Mouse (Mus musculus): ENCODE results near the gene Cc2d1b. TPM values are rescaled to one million over a fixed set of nuclear protein-coding genes. Genes with fewer than 3 reads are reported as not detected.
A peak's percentile ranks its signal among the peaks of the same experiment; 100 is the strongest.

Gene Cc2d1b
- 30.1 and 34.1 TPM in 2 replicates for polyA plus RNA-seq (2015; fragmentation: Nextera tagmentation; extraction: Ambion mirVana)

DNA sequence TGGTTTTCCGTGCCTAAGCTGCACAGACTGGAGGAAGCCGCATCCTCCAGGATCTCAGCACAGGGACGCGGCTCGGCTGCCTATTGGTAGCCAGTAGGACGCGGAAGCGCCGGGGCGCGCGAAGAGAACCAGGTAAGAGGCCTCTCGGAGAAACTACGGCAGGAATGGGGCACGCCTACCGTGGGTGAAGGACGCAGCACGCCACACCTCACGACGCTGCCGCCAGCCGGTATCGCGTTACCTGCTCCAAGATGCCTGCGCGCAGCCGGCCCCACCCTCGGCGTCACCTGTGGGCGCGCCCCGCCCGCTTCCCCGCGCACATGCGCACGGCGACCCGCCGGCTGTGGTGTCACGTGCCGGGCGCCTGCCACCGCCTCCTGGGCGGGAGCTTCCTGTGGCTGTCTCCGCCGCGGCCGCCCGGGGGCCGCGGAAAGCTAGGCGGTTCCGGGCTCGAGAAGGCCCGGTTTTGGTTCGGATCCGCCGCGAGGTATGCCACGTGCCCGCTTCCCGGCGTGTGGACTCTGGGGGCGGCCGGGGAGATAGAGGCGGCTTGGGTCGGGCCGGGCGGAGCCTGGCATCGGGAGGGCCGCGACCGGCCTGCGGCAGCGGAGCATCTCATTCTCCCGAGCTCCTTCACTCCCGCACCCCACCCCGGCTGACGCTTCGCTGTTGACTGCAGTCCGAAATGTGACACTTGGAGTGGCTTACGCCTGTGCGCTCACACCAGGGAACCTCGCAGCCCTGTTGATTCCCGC, at the start of gene Cc2d1b:
TSS of gene Cc2d1b (plus strand) at position 354 of the 755 bp plus-strand sequence.
- H3K27ac ChIP-seq (ENCODE audit: low read length), result peak within 1 kb of the TSS; percentile 92
- H3K4me3 ChIP-seq (replicated peaks; ENCODE audit: low read length), result peak within 1 kb of the TSS; percentile 87
- H3K4me1 ChIP-seq (ENCODE audit: control insufficient read depth, insufficient read depth, low read length), result peaks cover 13% of the 10 kb centered on the region
- peak; percentile 94 for ATAC-seq (ENCODE audit: insufficient read depth, low FRiP score)
- no peaks in the 10 kb centered on the region for H3K27me3 ChIP-seq (ENCODE audit: control insufficient read depth, insufficient read depth, low read length)
- H3K9ac ChIP-seq (ENCODE audit: low read length), result peak within 1 kb of the TSS; percentile 95
- WGBS, result under 1% methylated on average over 86 of the region's 86 CpGs
- no peaks in the 10 kb centered on the region for H3K9me3 ChIP-seq (replicated peaks; ENCODE audit: control insufficient read depth, low read length)
- 0 out of 2 replicates have a peak, but pooled peaks cover under 1% of the 10 kb centered on the region for H3K36me3 ChIP-seq (ENCODE audit: control insufficient read depth, insufficient read depth, low read length)
- H3K4me2 ChIP-seq (ENCODE audit: low read depth, low read length), result peak within 1 kb of the TSS; percentile 90

GRCm38 (mm10) chr4:108572644-108573043, 47.1 kb upstream of the Cc2d1b start:
- Histone ChIP-seq H3K36me3 (ENCODE audit: control insufficient read depth, insufficient read depth, low read length) (peaks cover 20% of the 10 kb centered on the region), H3K4me1 (ENCODE audit: control insufficient read depth, insufficient read depth, low read length) (peaks cover 2% of the 10 kb centered on the region; the same call in 1 of the 2 replicates), H3K4me2 (ENCODE audit: low read depth, low read length) (no peak overlapping the region), H3K9me3 (replicated peaks; ENCODE audit: control insufficient read depth, low read length) (no peaks in the 10 kb centered on the region), H3K27ac (ENCODE audit: low read length) (no peak overlapping the region), H3K4me3 (replicated peaks; ENCODE audit: low read length) (no peak overlapping the region), H3K27me3 (ENCODE audit: control insufficient read depth, insufficient read depth, low read length) (no peaks in the 10 kb centered on the region), H3K9ac (ENCODE audit: low read length) (no peak overlapping the region)
- 96% methylated on average over 3 of the region's 3 CpGs for WGBS
- no peak for ATAC-seq (ENCODE audit: insufficient read depth, low FRiP score)

GRCm38 (mm10) chr4:108578840-108579742, 40.6 kb upstream of the Cc2d1b start, which contains the start of the genes Prpf38a and Orc1:
Gene Prpf38a (minus strand): TSS chr4:108579336.
Gene Orc1 (plus strand): TSS chr4:108579423.
- ATAC-seq (ENCODE audit: insufficient read depth, low FRiP score), result peak; percentile 99
- Histone ChIP-seq H3K4me2 (ENCODE audit: low read depth, low read length) (peak within 1 kb of the TSS; percentile 64), H3K9me3 (replicated peaks; ENCODE audit: control insufficient read depth, low read length) (no peaks in the 10 kb centered on the region), H3K27me3 (ENCODE audit: control insufficient read depth, insufficient read depth, low read length) (no peaks in the 10 kb centered on the region), H3K36me3 (ENCODE audit: control insufficient read depth, insufficient read depth, low read length) (peaks cover 10% of the 10 kb centered on the region; the same call in 1 of the 2 replicates), H3K4me3 (replicated peaks; ENCODE audit: low read length) (peak within 1 kb of the TSS; percentile 60), H3K4me1 (ENCODE audit: control insufficient read depth, insufficient read depth, low read length) (peaks cover 11% of the 10 kb centered on the region), H3K27ac (ENCODE audit: low read length) (peak within 1 kb of the TSS; percentile 29), H3K9ac (ENCODE audit: low read length) (peak within 1 kb of the TSS; percentile 70)
- under 1% methylated on average over 64 of the region's 64 CpGs for WGBS

DNA sequence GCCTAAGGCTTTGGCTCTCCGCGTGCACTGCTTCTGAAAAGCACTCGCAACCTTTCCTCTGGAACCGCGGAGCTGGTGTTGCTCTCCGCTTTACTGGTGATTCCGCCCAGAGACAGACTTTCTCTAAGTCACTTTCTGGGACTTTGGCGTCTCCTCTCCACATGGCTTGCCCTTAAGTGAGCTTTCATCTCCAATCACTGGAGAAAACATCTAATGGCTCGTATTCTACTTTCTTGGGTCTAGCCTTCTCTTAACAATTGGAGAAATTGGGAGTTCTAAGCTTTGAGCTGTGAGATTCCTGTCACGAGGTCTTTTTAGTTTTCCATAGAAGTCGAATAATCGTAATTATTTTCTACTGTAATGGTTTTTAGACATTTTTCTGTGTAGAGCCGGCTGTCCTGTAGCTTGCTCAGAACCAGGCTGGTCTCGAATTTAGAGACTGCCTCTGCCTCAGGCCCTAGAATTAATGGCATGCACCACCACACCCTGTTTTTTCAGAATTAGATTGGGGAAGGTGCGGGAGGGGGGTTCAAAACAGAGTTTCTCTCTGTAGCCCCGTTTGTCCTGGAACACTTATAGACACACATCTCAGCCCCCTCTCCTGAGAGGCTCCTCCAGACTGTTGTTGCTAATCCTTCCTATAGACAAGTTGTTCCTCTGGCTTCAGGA, 39.9 kb upstream of the Cc2d1b start:
- peak overlapping the region; percentile 59 for H3K9ac ChIP-seq (ENCODE audit: low read length)
- H3K4me3 ChIP-seq (replicated peaks; ENCODE audit: low read length), result peak overlapping the region; percentile 60
- peaks cover 10% of the 10 kb centered on the region; the same call in 1 of the 2 replicates for H3K36me3 ChIP-seq (ENCODE audit: control insufficient read depth, insufficient read depth, low read length)
- H3K27ac ChIP-seq (ENCODE audit: low read length), result 0 out of 2 replicates have a peak overlapping the region, but pooled peaks have one; percentile 29
- no peak for ATAC-seq (ENCODE audit: insufficient read depth, low FRiP score)
- no peaks in the 10 kb centered on the region for H3K9me3 ChIP-seq (replicated peaks; ENCODE audit: control insufficient read depth, low read length)
- no peaks in the 10 kb centered on the region for H3K27me3 ChIP-seq (ENCODE audit: control insufficient read depth, insufficient read depth, low read length)
- H3K4me2 ChIP-seq (ENCODE audit: low read depth, low read length), result peak overlapping the region; percentile 61
- WGBS, result under 1% methylated on average over 16 of the region's 16 CpGs
- H3K4me1 ChIP-seq (ENCODE audit: control insufficient read depth, insufficient read depth, low read length), result peaks cover 11% of the 10 kb centered on the region

DNA sequence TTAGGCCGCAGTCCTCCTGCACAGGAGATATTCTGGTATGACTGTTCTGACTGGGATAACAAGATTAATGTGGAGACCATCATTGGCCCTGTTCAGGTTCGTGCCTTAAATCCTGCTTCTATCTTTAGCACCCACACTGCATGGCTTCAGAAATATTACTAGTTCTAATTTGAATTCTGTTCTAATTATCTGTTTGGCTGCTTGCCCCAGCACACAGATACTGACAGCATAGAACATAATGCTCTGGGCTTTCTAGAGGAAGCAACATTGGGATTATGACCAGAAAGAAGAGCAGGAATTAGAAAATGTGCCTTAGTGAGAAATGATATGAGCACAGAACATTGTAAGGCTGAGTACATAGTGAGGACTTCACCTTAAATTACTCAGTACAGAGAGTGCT, 26.4 kb upstream of the Cc2d1b start:
- Histone ChIP-seq H3K9ac (ENCODE audit: low read length) (no peak overlapping the region), H3K27me3 (ENCODE audit: control insufficient read depth, insufficient read depth, low read length) (no peaks in the 10 kb centered on the region), H3K4me2 (ENCODE audit: low read depth, low read length) (no peak overlapping the region), H3K4me3 (replicated peaks; ENCODE audit: low read length) (no peak overlapping the region), H3K4me1 (ENCODE audit: control insufficient read depth, insufficient read depth, low read length) (no peaks in the 10 kb centered on the region), H3K9me3 (replicated peaks; ENCODE audit: control insufficient read depth, low read length) (no peaks in the 10 kb centered on the region), H3K36me3 (ENCODE audit: control insufficient read depth, insufficient read depth, low read length) (no peaks in the 10 kb centered on the region), H3K27ac (ENCODE audit: low read length) (no peak overlapping the region)
- no peak for ATAC-seq (ENCODE audit: insufficient read depth, low FRiP score)
- 85% methylated on average over 2 of the region's 2 CpGs for WGBS

DNA sequence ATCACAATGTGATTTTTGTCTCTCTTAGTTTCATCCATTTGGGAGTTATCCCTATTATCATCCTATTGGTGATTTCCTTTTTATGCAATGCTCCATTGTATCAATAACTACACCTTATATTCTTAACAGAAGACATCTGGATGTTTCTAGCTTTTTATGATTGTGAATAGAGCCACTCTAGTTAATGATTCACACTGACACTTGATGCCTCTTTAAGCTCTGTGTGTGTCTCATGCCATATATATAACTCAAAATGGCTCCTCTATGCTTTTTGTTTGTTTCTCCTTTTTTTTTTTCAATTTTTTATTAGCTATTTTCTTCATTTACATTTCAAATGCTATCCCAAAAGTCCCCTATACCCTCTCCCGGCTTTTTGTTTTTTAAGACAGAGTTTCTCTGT, 24.0 kb upstream of the Cc2d1b start:
- Histone ChIP-seq H3K4me1 (ENCODE audit: control insufficient read depth, insufficient read depth, low read length) (no peaks in the 10 kb centered on the region), H3K4me2 (ENCODE audit: low read depth, low read length) (no peak overlapping the region), H3K27me3 (ENCODE audit: control insufficient read depth, insufficient read depth, low read length) (no peaks in the 10 kb centered on the region), H3K9ac (ENCODE audit: low read length) (no peak overlapping the region), H3K36me3 (ENCODE audit: control insufficient read depth, insufficient read depth, low read length) (no peaks in the 10 kb centered on the region), H3K27ac (ENCODE audit: low read length) (no peak overlapping the region), H3K4me3 (replicated peaks; ENCODE audit: low read length) (no peak overlapping the region), H3K9me3 (replicated peaks; ENCODE audit: control insufficient read depth, low read length) (no peaks in the 10 kb centered on the region)
- WGBS, result 87% methylated on average over 1 of the region's 1 CpGs
- no peak for ATAC-seq (ENCODE audit: insufficient read depth, low FRiP score)

DNA sequence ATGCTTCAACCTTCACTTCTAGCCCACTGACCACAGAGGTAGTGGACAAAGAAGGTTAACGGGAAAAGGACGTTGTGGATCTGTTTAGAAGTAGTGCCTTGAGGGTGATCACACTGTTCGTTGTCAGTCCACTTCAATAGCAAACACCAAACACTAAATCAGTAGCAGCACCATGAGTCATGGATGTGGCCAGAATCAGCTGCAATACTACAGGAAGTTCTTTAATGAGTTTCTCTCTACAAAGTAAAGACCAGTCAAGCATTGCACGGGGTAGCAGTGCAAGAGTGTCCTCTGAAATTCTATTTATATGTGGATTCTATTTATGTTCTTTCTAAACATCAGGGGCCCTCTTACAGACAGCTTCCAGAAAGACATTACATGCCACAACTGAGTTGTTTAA, 21.4 kb upstream of the Cc2d1b start:
- ATAC-seq (ENCODE audit: insufficient read depth, low FRiP score), result no peak
- H3K4me3 ChIP-seq (replicated peaks; ENCODE audit: low read length), result no peak overlapping the region
- WGBS, result 84% methylated on average over 4 of the region's 4 CpGs
- no peak overlapping the region for H3K9ac ChIP-seq (ENCODE audit: low read length)
- no peak overlapping the region for H3K27ac ChIP-seq (ENCODE audit: low read length)
- no peaks in the 10 kb centered on the region for H3K4me1 ChIP-seq (ENCODE audit: control insufficient read depth, insufficient read depth, low read length)
- H3K4me2 ChIP-seq (ENCODE audit: low read depth, low read length), result no peak overlapping the region
- H3K27me3 ChIP-seq (ENCODE audit: control insufficient read depth, insufficient read depth, low read length), result no peaks in the 10 kb centered on the region
- H3K9me3 ChIP-seq (replicated peaks; ENCODE audit: control insufficient read depth, low read length), result 0 out of 2 replicates have a peak, but pooled peaks cover 2% of the 10 kb centered on the region
- no peaks in the 10 kb centered on the region for H3K36me3 ChIP-seq (ENCODE audit: control insufficient read depth, insufficient read depth, low read length)

DNA sequence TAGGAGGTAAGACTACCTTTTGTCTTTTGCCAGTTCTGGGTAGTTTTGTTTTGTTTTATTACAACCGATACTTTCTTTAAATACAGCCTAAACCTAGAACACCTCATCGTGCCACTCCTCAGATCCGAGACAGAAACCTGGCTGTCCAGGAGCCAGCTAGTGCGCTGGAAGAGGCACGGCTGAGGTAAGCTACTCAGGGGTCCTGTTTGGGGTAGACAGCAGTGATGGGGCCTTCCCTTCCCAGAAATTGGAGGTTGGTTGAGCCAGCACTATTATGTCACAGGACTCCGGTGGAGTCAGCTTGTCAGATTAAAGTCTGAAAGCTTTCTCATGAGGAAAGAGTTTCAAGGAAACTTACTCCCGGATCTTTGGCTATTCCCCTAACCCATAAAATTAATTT, 17.9 kb upstream of the Cc2d1b start:
- H3K27ac ChIP-seq (ENCODE audit: low read length), result no peak overlapping the region
- 95% methylated on average over 7 of the region's 7 CpGs for WGBS

More for the DNA sequence above, 17.9 kb upstream of the Cc2d1b start:
- no peaks in the 10 kb centered on the region for H3K27me3 ChIP-seq (ENCODE audit: control insufficient read depth, insufficient read depth, low read length)
- H3K4me3 ChIP-seq (replicated peaks; ENCODE audit: low read length), result no peak overlapping the region
- H3K4me1 ChIP-seq (ENCODE audit: control insufficient read depth, insufficient read depth, low read length), result no peaks in the 10 kb centered on the region
- H3K36me3 ChIP-seq (ENCODE audit: control insufficient read depth, insufficient read depth, low read length), result no peaks in the 10 kb centered on the region
- no peak overlapping the region for H3K9ac ChIP-seq (ENCODE audit: low read length)
- no peak overlapping the region for H3K4me2 ChIP-seq (ENCODE audit: low read depth, low read length)
- 0 out of 2 replicates have a peak, but pooled peaks cover 2% of the 10 kb centered on the region for H3K9me3 ChIP-seq (replicated peaks; ENCODE audit: control insufficient read depth, low read length)
- ATAC-seq (ENCODE audit: insufficient read depth, low FRiP score), result no peak
